Mouse (Mus musculus): Measurements from ENCODE around the gene Cep152.

DNA sequence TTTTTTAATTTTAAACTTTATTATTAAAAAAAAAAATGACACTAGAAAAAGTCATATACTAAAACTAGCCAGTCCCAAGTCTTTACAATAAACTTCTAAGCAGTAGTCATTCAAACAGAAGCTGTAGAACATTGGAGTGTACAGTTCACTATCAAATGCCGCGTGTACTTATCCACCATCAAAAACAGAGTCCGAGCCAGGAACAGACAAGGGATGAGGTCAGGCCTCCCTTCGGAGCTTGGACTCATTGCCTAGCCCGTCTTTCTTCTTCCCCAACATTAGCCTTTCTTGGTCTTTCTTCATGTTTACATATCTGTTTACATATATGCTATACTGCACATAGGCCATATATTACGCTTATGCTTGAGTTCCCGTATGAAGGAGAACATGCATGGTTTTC lies 9.5 kb downstream of the Cep152 start:
- TF ChIP-seq CTCF (IDR thresholded peaks at IDR 0.05; ENCODE audit: low read depth, low read length) (no peak), POLR2A (IDR thresholded peaks at IDR 0.05; ENCODE audit: extremely low read depth, insufficient read depth, low read length) (no peak)

All from liver, adult 2 months (tissue).